Mouse (Mus musculus): ENCODE data around the gene Smim13.
"Not testable (repeated sequence)": the region's sequence is repeated elsewhere in the genome, so short reads cannot be mapped to it uniquely, and the experiment has no call there.

Smim13 gene

GRCm38 (mm10) chr13:41249538-41250317 lies at the start of gene Smim13:
Smim13 (plus strand) TSS chr13:41249844.
- DNase-seq (ENCODE audit: low read depth, low spot score) = peak; percentile 99

- no peak for DNase-seq (ENCODE audit: low read depth, low spot score)
Measured at GRCm38 (mm10) chr13:41200861-41201260, 48.8 kb upstream of the Smim13 start.

- DNase-seq (ENCODE audit: low read depth, low spot score) = no peak
Measured at GRCm38 (mm10) chr13:41203289-41203688, 46.4 kb upstream of the Smim13 start.

- DNase-seq (ENCODE audit: low read depth, low spot score) = no peak
Measured at GRCm38 (mm10) chr13:41203691-41204090, 46.0 kb upstream of the Smim13 start.

GRCm38 (mm10) chr13:41205568-41205967 lies 44.1 kb upstream of the Smim13 start:
- not testable (repeated sequence) for DNase-seq (ENCODE audit: low read depth, low spot score)

GRCm38 (mm10) chr13:41206241-41206640 lies 43.4 kb upstream of the Smim13 start:
- DNase-seq (ENCODE audit: low read depth, low spot score) = no peak

GRCm38 (mm10) chr13:41211276-41211675 lies 38.4 kb upstream of the Smim13 start:
- DNase-seq (ENCODE audit: low read depth, low spot score) = no peak

- no peak for DNase-seq (ENCODE audit: low read depth, low spot score)
Measured at GRCm38 (mm10) chr13:41212558-41213322, 36.9 kb upstream of the Smim13 start.

GRCm38 (mm10) chr13:41215669-41216068 lies 34.0 kb upstream of the Smim13 start:
- DNase-seq (ENCODE audit: low read depth, low spot score) = no peak

- DNase-seq (ENCODE audit: low read depth, low spot score) = no peak
Measured at GRCm38 (mm10) chr13:41216236-41216635, 33.4 kb upstream of the Smim13 start.

- no peak for DNase-seq (ENCODE audit: low read depth, low spot score)
Measured at GRCm38 (mm10) chr13:41219056-41219455, 30.6 kb upstream of the Smim13 start.

GRCm38 (mm10) chr13:41219687-41220303 lies 29.8 kb upstream of the Smim13 start:
- DNase-seq (ENCODE audit: low read depth, low spot score) = peak; percentile 78

GRCm38 (mm10) chr13:41220304-41220834 lies 29.3 kb upstream of the Smim13 start, which contains the start of gene Elovl2:
Elovl2 (minus strand) TSS chr13:41220405.
- peak; percentile 92 for DNase-seq (ENCODE audit: low read depth, low spot score)

GRCm38 (mm10) chr13:41226513-41226912 lies 23.1 kb upstream of the Smim13 start:
- no peak for DNase-seq (ENCODE audit: low read depth, low spot score)

GRCm38 (mm10) chr13:41228060-41228459 lies 21.6 kb upstream of the Smim13 start:
- no peak for DNase-seq (ENCODE audit: low read depth, low spot score)

GRCm38 (mm10) chr13:41230256-41230655 lies 19.4 kb upstream of the Smim13 start:
- DNase-seq (ENCODE audit: low read depth, low spot score) = no peak

GRCm38 (mm10) chr13:41231389-41231983 lies 18.2 kb upstream of the Smim13 start:
- no peak for DNase-seq (ENCODE audit: low read depth, low spot score)

GRCm38 (mm10) chr13:41232209-41232608 lies 17.4 kb upstream of the Smim13 start:
- peak; percentile 40 for DNase-seq (ENCODE audit: low read depth, low spot score)

GRCm38 (mm10) chr13:41233241-41233640 lies 16.4 kb upstream of the Smim13 start:
- DNase-seq (ENCODE audit: low read depth, low spot score) = no peak

- DNase-seq (ENCODE audit: low read depth, low spot score) = no peak
Measured at GRCm38 (mm10) chr13:41235181-41235580, 14.5 kb upstream of the Smim13 start.

Data from ZHBTc4 (cell line).